Mouse (Mus musculus): Measurements from ENCODE around the gene Ehbp1l1. TPM values are rescaled to one million over a fixed set of nuclear protein-coding genes. Genes with fewer than 3 reads are reported as not detected.

Ehbp1l1 gene
- polyA plus RNA-seq, 1 experiment from 2014 or later = 49.8 TPM

- Histone ChIP-seq H3K4me1 (replicated peaks; ENCODE audit: control insufficient read depth, insufficient read depth, low read length) (no peaks in the 10 kb centered on the region), H3K4me2 (replicated peaks; ENCODE audit: low read depth) (peak within 1 kb of the TSS; percentile 27), H3K36me3 (ENCODE audit: control insufficient read depth, insufficient read depth) (peaks cover 69% of the 10 kb centered on the region), H3K27me3 (replicated peaks; ENCODE audit: control insufficient read depth, insufficient read depth, low read length) (no peaks in the 10 kb centered on the region), H3K9ac (ENCODE audit: low read depth, low read length) (no peak within 1 kb of the TSS), H3K4me3 (ENCODE audit: low read depth, low read length) (no peak within 1 kb of the TSS), H3K9me3 (ENCODE audit: control insufficient read depth) (no peaks in the 10 kb centered on the region), H3K27ac (ENCODE audit: low read depth, low read length) (peak within 1 kb of the TSS; percentile 22; the same call in 1 of the 2 replicates)
- no peak; the same call in 1 of the 2 replicates for TF ChIP-seq CTCF (IDR thresholded peaks at IDR 0.05; ENCODE audit: low read depth)
- 59% methylated on average over 17 of the region's 17 CpGs for WGBS
- peak; percentile 17; the same call in 1 of the 2 replicates for ATAC-seq
Measured at GRCm38 (mm10) chr19:5704163-5704800, 21.8 kb downstream of the Ehbp1l1 start, which contains the start of gene Kcnk7. Kcnk7 (plus strand) TSS chr19:5704367.

GRCm38 (mm10) chr19:5695849-5696462, 30.2 kb downstream of the Ehbp1l1 start:
- Histone ChIP-seq H3K27me3 (replicated peaks; ENCODE audit: control insufficient read depth, insufficient read depth, low read length) (no peaks in the 10 kb centered on the region), H3K4me3 (ENCODE audit: low read depth, low read length) (no peak overlapping the region), H3K9ac (ENCODE audit: low read depth, low read length) (no peak overlapping the region), H3K4me2 (replicated peaks; ENCODE audit: low read depth) (no peak overlapping the region), H3K4me1 (replicated peaks; ENCODE audit: control insufficient read depth, insufficient read depth, low read length) (peaks cover 8% of the 10 kb centered on the region), H3K9me3 (ENCODE audit: control insufficient read depth) (no peaks in the 10 kb centered on the region), H3K36me3 (ENCODE audit: control insufficient read depth, insufficient read depth) (peaks cover 85% of the 10 kb centered on the region), H3K27ac (ENCODE audit: low read depth, low read length) (no peak overlapping the region)
- TF ChIP-seq CTCF (IDR thresholded peaks at IDR 0.05; ENCODE audit: low read depth) = no peak
- ATAC-seq = no peak
- WGBS = 40% methylated on average over 41 of the region's 41 CpGs

GRCm38 (mm10) chr19:5693801-5694200, 32.3 kb downstream of the Ehbp1l1 start:
- Histone ChIP-seq H3K4me2 (replicated peaks; ENCODE audit: low read depth) (peak overlapping the region; percentile 99; the same call in 1 of the 2 replicates), H3K4me1 (replicated peaks; ENCODE audit: control insufficient read depth, insufficient read depth, low read length) (peaks cover 9% of the 10 kb centered on the region), H3K27me3 (replicated peaks; ENCODE audit: control insufficient read depth, insufficient read depth, low read length) (no peaks in the 10 kb centered on the region), H3K4me3 (ENCODE audit: low read depth, low read length) (no peak overlapping the region), H3K9ac (ENCODE audit: low read depth, low read length) (no peak overlapping the region), H3K27ac (ENCODE audit: low read depth, low read length) (no peak overlapping the region), H3K9me3 (ENCODE audit: control insufficient read depth) (no peaks in the 10 kb centered on the region), H3K36me3 (ENCODE audit: control insufficient read depth, insufficient read depth) (peaks cover 63% of the 10 kb centered on the region)
- no peak for TF ChIP-seq CTCF (IDR thresholded peaks at IDR 0.05; ENCODE audit: low read depth)
- WGBS = 82% methylated on average over 6 of the region's 6 CpGs
- no peak for ATAC-seq

GRCm38 (mm10) chr19:5692913-5693396, 33.2 kb downstream of the Ehbp1l1 start:
- Histone ChIP-seq H3K27me3 (replicated peaks; ENCODE audit: control insufficient read depth, insufficient read depth, low read length) (no peaks in the 10 kb centered on the region), H3K36me3 (ENCODE audit: control insufficient read depth, insufficient read depth) (peaks cover 55% of the 10 kb centered on the region), H3K9ac (ENCODE audit: low read depth, low read length) (no peak overlapping the region), H3K4me3 (ENCODE audit: low read depth, low read length) (peak overlapping the region; percentile 9; the same call in 1 of the 2 replicates), H3K4me2 (replicated peaks; ENCODE audit: low read depth) (peak overlapping the region; percentile 99), H3K9me3 (ENCODE audit: control insufficient read depth) (no peaks in the 10 kb centered on the region), H3K4me1 (replicated peaks; ENCODE audit: control insufficient read depth, insufficient read depth, low read length) (peaks cover 9% of the 10 kb centered on the region), H3K27ac (ENCODE audit: low read depth, low read length) (peak overlapping the region; percentile 62)
- no peak for TF ChIP-seq CTCF (IDR thresholded peaks at IDR 0.05; ENCODE audit: low read depth)
- no peak for ATAC-seq
- WGBS = 62% methylated on average over 10 of the region's 10 CpGs

- no peak for TF ChIP-seq CTCF (IDR thresholded peaks at IDR 0.05; ENCODE audit: low read depth)
- 60% methylated on average over 10 of the region's 10 CpGs for WGBS
- peaks cover 14% of the 10 kb centered on the region for H3K4me1 ChIP-seq (replicated peaks; ENCODE audit: control insufficient read depth, insufficient read depth, low read length)
- H3K4me2 ChIP-seq (replicated peaks; ENCODE audit: low read depth) = peak overlapping the region; percentile 99
- H3K4me3 ChIP-seq (ENCODE audit: low read depth, low read length) = peak overlapping the region; percentile 84
- peak overlapping the region; percentile 86; the same call in 1 of the 2 replicates for H3K9ac ChIP-seq (ENCODE audit: low read depth, low read length)
- no peaks in the 10 kb centered on the region for H3K27me3 ChIP-seq (replicated peaks; ENCODE audit: control insufficient read depth, insufficient read depth, low read length)
- ATAC-seq = no peak
- peak overlapping the region; percentile 62 for H3K27ac ChIP-seq (ENCODE audit: low read depth, low read length)
- H3K9me3 ChIP-seq (ENCODE audit: control insufficient read depth) = no peaks in the 10 kb centered on the region
- peaks cover 50% of the 10 kb centered on the region for H3K36me3 ChIP-seq (ENCODE audit: control insufficient read depth, insufficient read depth)
Measured at GRCm38 (mm10) chr19:5692086-5692912, 33.8 kb downstream of the Ehbp1l1 start.

GRCm38 (mm10) chr19:5691601-5692000, 34.5 kb downstream of the Ehbp1l1 start:
- no peaks in the 10 kb centered on the region for H3K27me3 ChIP-seq (replicated peaks; ENCODE audit: control insufficient read depth, insufficient read depth, low read length)
- TF ChIP-seq CTCF (IDR thresholded peaks at IDR 0.05; ENCODE audit: low read depth) = no peak
- H3K9ac ChIP-seq (ENCODE audit: low read depth, low read length) = peak overlapping the region; percentile 86; the same call in 1 of the 2 replicates
- H3K4me3 ChIP-seq (ENCODE audit: low read depth, low read length) = peak overlapping the region; percentile 84
- ATAC-seq = no peak
- peak overlapping the region; percentile 99 for H3K4me2 ChIP-seq (replicated peaks; ENCODE audit: low read depth)
- WGBS = 60% methylated on average over 5 of the region's 5 CpGs
- H3K4me1 ChIP-seq (replicated peaks; ENCODE audit: control insufficient read depth, insufficient read depth, low read length) = peaks cover 16% of the 10 kb centered on the region
- peaks cover 47% of the 10 kb centered on the region for H3K36me3 ChIP-seq (ENCODE audit: control insufficient read depth, insufficient read depth)
- H3K27ac ChIP-seq (ENCODE audit: low read depth, low read length) = peak overlapping the region; percentile 62; the same call in 1 of the 2 replicates
- H3K9me3 ChIP-seq (ENCODE audit: control insufficient read depth) = no peaks in the 10 kb centered on the region

All from intestine, postnatal 0 days (tissue).